Mouse (Mus musculus) forebrain, embryonic 15.5 days (tissue): ENCODE results near the gene Spin2c. TPM values are rescaled to one million over a fixed set of nuclear protein-coding genes. Genes with fewer than 3 reads are reported as not detected.

Experiments
- ATAC-seq: fragments of 200-750 bp; cut with Nextera tagmentation; replicated peaks from 2 replicates; pipeline ENCODE4 v1.8.0; 2017; ENCODE audit warnings: mild to moderate bottlenecking, moderate TSS enrichment, moderate library complexity
- H3K27ac ChIP-seq: fragments of 300-500 bp; sonication (generic); replicated peaks from 2 replicates; pipeline ENCODE4 v1.5.1; 2015; ENCODE audit warnings: mild to moderate bottlenecking, inconsistent platforms
- H3K27me3 ChIP-seq: fragments of 300-500 bp; sonication (generic); 2 replicates; pipeline ENCODE4 v1.6.1; 2015; ENCODE audit warnings: inconsistent platforms
- H3K36me3 ChIP-seq: fragments of 300-500 bp; sonication (generic); 2 replicates; pipeline ENCODE4 v1.6.1; 2015; ENCODE audit warnings: mild to moderate bottlenecking, inconsistent platforms
- H3K4me1 ChIP-seq: fragments of 300-500 bp; sonication (generic); 2 replicates; pipeline ENCODE4 v1.6.1; 2015; ENCODE audit warnings: inconsistent platforms
- H3K4me2 ChIP-seq: fragments of 300-500 bp; sonication (generic); replicated peaks from 2 replicates; pipeline ENCODE4 v1.6.1; 2015; ENCODE audit warnings: mild to moderate bottlenecking, inconsistent platforms
- H3K4me3 ChIP-seq: fragments of 300-500 bp; sonication (generic); 2 replicates; pipeline ENCODE4 v1.5.1; 2015; ENCODE audit warnings: mild to moderate bottlenecking, inconsistent platforms
- H3K9ac ChIP-seq: fragments of 300-500 bp; sonication (generic); replicated peaks from 2 replicates; pipeline ENCODE4 v1.6.1; 2015; ENCODE audit warnings: mild to moderate bottlenecking, inconsistent platforms
- H3K9me3 ChIP-seq: fragments of 300-500 bp; sonication (generic); 2 replicates; pipeline ENCODE4 v1.6.1; 2016; ENCODE audit warnings: inconsistent platforms
- WGBS: fragments of 180-500 bp; shearing (Covaris S2); methylation state at CpG from one replicate; pipeline ENCODE4 v1.1.7; 2015; ENCODE audit warnings: mixed read lengths; 5-methylcytosine and 5-hydroxymethylcytosine counted together
- polyA plus RNA-seq: library from polyadenylated mRNA; unstranded; fragments of >200 nt; fragmentation: Nextera tagmentation; extraction: Ambion mirVana; gene quantifications from 2 replicates; pipeline ENCODE4 v1.2.1, GENCODE M21; 2015

Spin2c gene
- 22.1 and 25.1 TPM in 2 replicates for polyA plus RNA-seq

DNA sequence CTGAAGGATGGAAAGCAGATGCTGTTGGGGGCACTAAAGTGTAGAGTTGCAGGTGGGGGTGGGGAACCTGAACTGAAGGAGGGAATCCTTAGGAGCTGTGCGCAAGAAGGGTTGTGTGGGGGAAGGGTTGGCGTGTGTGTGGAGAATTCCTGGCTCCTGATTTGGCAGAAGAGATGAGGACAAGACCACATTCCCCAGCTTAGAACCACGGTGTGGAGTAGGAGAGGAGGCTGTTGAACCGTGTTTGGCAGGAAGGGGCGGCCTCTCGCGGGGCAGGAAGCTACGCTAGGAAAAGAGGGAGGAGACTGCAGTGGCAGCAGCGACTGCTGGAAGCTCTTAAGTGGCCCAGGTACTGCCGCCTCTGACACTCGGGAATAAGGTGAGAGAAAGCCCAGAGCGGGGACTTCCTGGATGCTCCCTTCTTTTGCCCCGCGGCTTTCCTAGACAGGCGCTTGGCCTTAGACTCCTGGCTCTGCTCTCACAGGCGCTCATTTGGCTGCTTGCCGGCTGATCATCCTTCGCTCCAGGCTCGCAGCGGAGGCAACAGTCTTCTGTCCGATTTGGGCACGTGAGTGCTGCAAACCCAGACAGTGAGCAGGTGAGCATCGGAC is at the start of gene Spin2c:
Gene Spin2c, plus strand, starts transcription at position 275 of the 611 bp plus-strand sequence.
- WGBS = 18% methylated on average over 23 of the region's 23 CpGs
- ATAC-seq = peak; percentile 96
- Histone ChIP-seq H3K27me3 (no peaks in the 10 kb centered on the region), H3K4me3 (peak within 1 kb of the TSS; percentile 56), H3K27ac (peak within 1 kb of the TSS; percentile 69), H3K4me1 (no peaks in the 10 kb centered on the region), H3K9me3 (no peaks in the 10 kb centered on the region), H3K4me2 (peak within 1 kb of the TSS; percentile 48), H3K9ac (peak within 1 kb of the TSS; percentile 63), H3K36me3 (no peaks in the 10 kb centered on the region)

DNA sequence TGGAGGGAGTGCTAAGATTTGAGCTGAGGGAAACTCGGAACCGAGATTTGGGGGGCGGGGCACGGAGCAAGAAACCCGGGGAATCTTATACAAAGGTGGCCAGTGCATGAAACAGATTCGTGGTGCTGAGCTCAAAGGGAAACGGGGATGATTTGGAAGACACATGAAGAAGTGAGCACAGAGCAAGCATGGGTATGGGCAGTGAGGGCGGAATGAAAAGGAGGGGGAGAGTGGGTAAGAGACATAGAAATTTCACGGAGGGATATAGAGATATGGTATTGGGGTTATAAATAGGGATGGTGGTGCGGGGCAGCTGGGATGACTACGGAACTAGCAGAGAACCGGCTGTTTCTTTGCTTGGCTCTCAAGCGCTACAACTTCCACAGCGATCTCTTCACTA is 581 bp downstream of the Spin2c start:
- peak overlapping the region; percentile 63 for H3K9ac ChIP-seq
- no peaks in the 10 kb centered on the region for H3K9me3 ChIP-seq
- H3K4me1 ChIP-seq = no peaks in the 10 kb centered on the region
- H3K27ac ChIP-seq = peak overlapping the region; percentile 69
- 31% methylated on average over 14 of the region's 14 CpGs for WGBS
- H3K4me2 ChIP-seq = peak overlapping the region; percentile 48
- no peaks in the 10 kb centered on the region for H3K27me3 ChIP-seq
- H3K36me3 ChIP-seq = no peaks in the 10 kb centered on the region
- H3K4me3 ChIP-seq = peak overlapping the region; percentile 56
- peak; percentile 82 for ATAC-seq

Other genes starting within 250 kb of the Spin2c start
- 1.7 and 2.0 TPM in 2 replicates for gene Kctd12b, start 135.8 kb upstream of the Spin2c start, polyA plus RNA-seq
- gene Nbdy, start 108.6 kb upstream of the Spin2c start, polyA plus RNA-seq = 108 and 110 TPM in 2 replicates
- not detected in 2 replicates for gene Samt1, start 180.4 kb downstream of the Spin2c start, polyA plus RNA-seq
- not detected in 2 replicates for gene 4921511M17Rik, start 201.6 kb downstream of the Spin2c start, polyA plus RNA-seq
- gene Gm10057, start 222.8 kb downstream of the Spin2c start, polyA plus RNA-seq = not detected in 2 replicates